Mouse (Mus musculus) limb, embryonic 15.5 days (tissue): Measurements from ENCODE around the gene Gm156. TPM values are rescaled to one million over a fixed set of nuclear protein-coding genes. Genes with fewer than 3 reads are reported as not detected.

Experiments used
- ATAC-seq: fragments of 200-750 bp; cut with Nextera tagmentation; 2 replicates; pipeline ENCODE4 v1.8.0; 2017; ENCODE audit warnings: low read depth, moderate TSS enrichment; ENCODE audit not compliant: insufficient number of reproducible peaks, low FRiP score, low TSS enrichment
- H3K27ac ChIP-seq: fragments of 300-500 bp; sonication (generic); 2 replicates; pipeline ENCODE4 v1.5.1; 2015; ENCODE audit warnings: moderate library complexity, mild to moderate bottlenecking, inconsistent platforms
- H3K27me3 ChIP-seq: fragments of 300-500 bp; sonication (generic); 2 replicates; pipeline ENCODE4 v1.6.1; 2015; ENCODE audit warnings: inconsistent platforms
- H3K36me3 ChIP-seq: fragments of 300-500 bp; sonication (generic); 2 replicates; pipeline ENCODE4 v1.6.1; 2015; ENCODE audit warnings: inconsistent platforms
- H3K4me1 ChIP-seq: fragments of 300-500 bp; sonication (generic); 2 replicates; pipeline ENCODE4 v1.6.1; 2015; ENCODE audit warnings: inconsistent platforms
- H3K4me2 ChIP-seq: fragments of 300-500 bp; sonication (generic); 2 replicates; pipeline ENCODE4 v1.6.1; 2015; ENCODE audit warnings: mild to moderate bottlenecking, inconsistent platforms
- H3K4me3 ChIP-seq: fragments of 300-500 bp; sonication (generic); 2 replicates; pipeline ENCODE4 v1.5.1; 2015; ENCODE audit warnings: mild to moderate bottlenecking, inconsistent platforms
- H3K9ac ChIP-seq: fragments of 300-500 bp; sonication (generic); 2 replicates; pipeline ENCODE4 v1.6.1; 2015; ENCODE audit warnings: inconsistent platforms
- H3K9me3 ChIP-seq: fragments of 300-500 bp; sonication (generic); 2 replicates; pipeline ENCODE4 v1.6.1; 2016; ENCODE audit warnings: inconsistent platforms
- WGBS: fragments of 180-500 bp; shearing (Covaris S2); methylation state at CpG from one replicate; pipeline ENCODE4 v1.1.7; 2015; 5-methylcytosine and 5-hydroxymethylcytosine counted together
- polyA plus RNA-seq: library from polyadenylated mRNA; unstranded; fragments of >200 nt; fragmentation: Nextera tagmentation; extraction: Ambion mirVana; gene quantifications from 2 replicates; pipeline ENCODE4 v1.2.1, GENCODE M21; 2015

Gm156 gene
- polyA plus RNA-seq, 1 experiment from 2014 or later = not detected

GRCm38 (mm10) chr6:129717032-129717431, 67.0 kb downstream of the Gm156 start, which contains the start of gene Klri1:
Gene Klri1, minus strand, starts transcription at chr6:129717132.
- Histone ChIP-seq H3K27me3 (no peaks in the 10 kb centered on the region), H3K27ac (no peak within 1 kb of the TSS), H3K4me2 (no peak within 1 kb of the TSS), H3K4me1 (no peaks in the 10 kb centered on the region), H3K9ac (no peak within 1 kb of the TSS), H3K4me3 (no peak within 1 kb of the TSS), H3K36me3 (no peaks in the 10 kb centered on the region), H3K9me3 (no peaks in the 10 kb centered on the region)
- ATAC-seq = no peak
- 83% methylated on average over 4 of the region's 4 CpGs for WGBS

Other genes with a start within 250 kb of the Gm156 start
- not detected in 2 replicates for gene Klre1, start 206.4 kb downstream of the Gm156 start, polyA plus RNA-seq
- not detected in 2 replicates for gene Klrd1, start 192.5 kb downstream of the Gm156 start, polyA plus RNA-seq
- not detected in 2 replicates for gene Klrk1, start 160.4 kb downstream of the Gm156 start, polyA plus RNA-seq
- not detected in 2 replicates for gene Klrc3, start 140.9 kb downstream of the Gm156 start, polyA plus RNA-seq
- not detected in 2 replicates for gene Klrc2, start 123.6 kb downstream of the Gm156 start, polyA plus RNA-seq
- gene Klrc1, start 105.3 kb downstream of the Gm156 start, polyA plus RNA-seq = not detected in 2 replicates
- gene Klri1, start 67.1 kb downstream of the Gm156 start, polyA plus RNA-seq = not detected in 2 replicates
- not detected in 2 replicates for gene Klri2, start 43.8 kb downstream of the Gm156 start, polyA plus RNA-seq
- not detected in 2 replicates for gene Gm17631, start 78.4 kb upstream of the Gm156 start, polyA plus RNA-seq
- 0.20 TPM in 1 of 2 replicates, not detected in the other for gene Klra17, start 92.4 kb upstream of the Gm156 start, polyA plus RNA-seq
- gene Klra5, start 133.4 kb upstream of the Gm156 start, polyA plus RNA-seq = not detected in 2 replicates
- not detected in 2 replicates for gene Klra6, start 242.7 kb upstream of the Gm156 start, polyA plus RNA-seq